Mouse (Mus musculus) common myeloid progenitor, adult 5-6 weeks (primary cell): Measurements from ENCODE around the gene Gm8300. TPM values are rescaled to one million over a fixed set of nuclear protein-coding genes. Genes with fewer than 3 reads are reported as not detected.
"Not testable (repeated sequence)": the region's sequence is repeated elsewhere in the genome, so short reads cannot be mapped to it uniquely, and the experiment has no call there.

Experiments
- ATAC-seq: replicated peaks from 2 replicates; pipeline ENCODE4 v1.8.0; 2016; ENCODE audit warnings: low read depth, mild to moderate bottlenecking, moderate TSS enrichment, inconsistent platforms; ENCODE audit not compliant: poor library complexity, severe bottlenecking
- total RNA-seq: library from RNA; stranded (forward); fragments of 200-1000, 187-1606 nt; gene quantifications from 2 replicates; pipeline ENCODE4 v1.2.3, GENCODE M21; 2017

The Gm8300 gene
- total RNA-seq: not detected in 2 replicates

DNA sequence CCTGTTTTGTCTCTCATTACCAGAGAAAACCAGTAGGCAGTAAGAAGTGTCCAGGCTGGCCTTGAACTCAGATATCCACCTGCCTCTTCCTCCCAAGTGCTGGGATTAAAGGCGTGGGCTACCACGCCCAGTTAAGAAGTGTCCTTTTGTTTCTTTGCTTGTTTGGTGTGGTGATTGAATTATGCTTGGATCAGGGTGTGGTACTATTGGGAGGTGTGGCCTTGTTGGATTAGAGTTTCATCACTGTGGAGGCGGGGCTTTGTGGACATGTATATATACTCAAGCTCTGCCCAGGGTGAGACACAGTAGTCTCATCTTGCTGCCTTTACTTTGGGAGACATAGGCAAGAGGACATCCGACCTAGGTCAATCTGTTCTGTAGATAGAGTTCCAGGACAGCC, at the start of gene Gm8300:
TSS of gene Gm8300 (plus strand) at position 301 of the 400 bp plus-strand sequence.
- ATAC-seq: not testable (repeated sequence)

DNA sequence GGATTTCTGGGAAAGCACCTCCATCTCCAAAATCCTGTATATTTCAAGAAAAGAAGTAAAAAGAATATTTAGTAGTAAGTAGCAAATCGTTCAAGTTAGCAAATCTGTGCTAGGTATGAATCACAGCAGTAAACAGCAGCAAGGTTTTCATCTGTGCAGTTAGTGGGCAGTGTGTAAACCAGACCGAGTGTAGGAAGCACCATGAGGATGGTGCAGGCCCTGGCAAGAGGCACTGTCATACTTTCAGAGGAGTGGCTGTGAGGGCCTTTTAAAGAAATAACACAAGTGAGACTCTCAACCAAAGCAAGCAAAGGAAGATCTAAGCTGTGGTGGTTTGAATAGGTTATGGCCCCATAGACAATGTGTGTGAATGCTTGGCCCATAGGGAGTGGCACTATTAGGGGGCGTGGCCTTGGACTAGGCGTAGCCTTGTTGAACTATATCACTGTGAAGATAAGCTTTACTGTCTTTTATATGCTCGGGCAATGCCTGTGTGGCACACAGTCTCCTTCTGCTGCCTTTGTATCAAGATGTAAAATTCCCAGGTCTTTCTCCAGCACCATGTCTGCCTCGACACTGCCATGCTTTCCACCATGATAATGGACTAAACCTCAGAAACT, 49.3 kb upstream of the Gm8300 start:
- no peak; the same call in 1 of the 2 replicates for ATAC-seq

DNA sequence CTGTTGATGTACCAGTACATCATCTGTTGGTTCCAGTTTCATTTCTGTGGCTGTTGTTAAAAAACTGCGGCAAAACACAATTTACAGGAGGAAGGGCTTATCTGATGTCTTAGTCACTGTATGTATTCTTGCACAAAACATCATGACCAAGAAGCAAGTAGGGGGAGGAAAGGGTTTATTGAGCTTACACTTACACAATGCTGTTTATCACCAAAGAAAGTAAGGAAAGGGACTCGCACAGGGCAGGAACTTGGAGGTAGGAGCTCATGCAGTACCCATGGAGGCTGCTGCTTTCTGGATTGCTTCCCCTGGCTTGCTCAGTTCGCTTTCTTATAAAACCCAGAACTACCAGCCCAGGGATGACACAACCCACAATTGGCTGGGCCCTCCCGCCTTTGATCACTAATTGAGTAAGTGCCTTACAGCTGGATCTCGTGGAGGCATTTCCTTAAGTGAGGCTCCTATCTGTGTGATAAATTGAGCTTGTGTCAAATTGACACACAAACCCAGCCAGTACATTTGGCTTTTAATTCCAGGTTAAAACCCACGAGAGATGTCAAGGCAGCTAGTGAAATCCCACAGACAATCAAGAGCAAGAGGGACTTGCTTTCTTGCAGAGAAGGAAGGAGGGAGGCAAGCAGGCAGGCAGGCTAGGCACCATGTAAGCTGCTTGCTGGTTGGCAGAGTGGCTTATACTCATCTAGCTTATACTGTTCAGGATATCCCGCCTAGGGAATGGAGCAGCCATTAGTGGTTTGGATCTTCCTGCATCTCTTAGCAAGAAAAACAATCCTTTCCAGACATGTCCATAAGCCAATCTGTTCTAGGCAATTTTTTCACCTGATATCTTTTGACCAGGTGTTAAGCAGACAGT, 43.6 kb upstream of the Gm8300 start:
- peak; percentile 37; the same call in 1 of the 2 replicates for ATAC-seq

DNA sequence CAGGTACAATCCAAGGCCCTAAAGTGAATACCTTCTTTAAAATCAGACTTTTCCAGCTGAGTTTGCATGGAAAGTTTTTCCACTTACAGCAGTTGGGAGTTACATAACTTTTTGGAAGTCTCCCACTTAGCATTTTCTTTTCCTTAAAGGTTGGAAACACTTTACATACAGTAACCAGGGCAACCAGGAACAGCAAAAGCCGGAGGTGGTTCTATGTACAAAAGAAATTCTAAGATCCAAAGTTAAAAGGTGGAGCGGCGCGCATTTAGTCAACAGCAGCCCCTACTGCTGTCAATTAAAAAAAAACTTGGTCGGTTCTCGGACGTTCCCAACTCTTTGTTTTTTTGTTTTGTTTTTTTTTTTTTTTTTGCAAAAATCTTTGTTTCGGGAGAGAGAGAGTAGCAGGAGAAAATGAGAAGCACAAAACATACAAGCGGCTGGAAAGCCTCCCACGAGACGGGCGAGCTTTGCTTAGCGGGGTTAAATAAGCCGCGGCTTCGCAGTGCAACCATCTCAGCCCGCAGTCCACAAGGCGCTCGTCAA, 42.6 kb upstream of the Gm8300 start:
- ATAC-seq: no peak

DNA sequence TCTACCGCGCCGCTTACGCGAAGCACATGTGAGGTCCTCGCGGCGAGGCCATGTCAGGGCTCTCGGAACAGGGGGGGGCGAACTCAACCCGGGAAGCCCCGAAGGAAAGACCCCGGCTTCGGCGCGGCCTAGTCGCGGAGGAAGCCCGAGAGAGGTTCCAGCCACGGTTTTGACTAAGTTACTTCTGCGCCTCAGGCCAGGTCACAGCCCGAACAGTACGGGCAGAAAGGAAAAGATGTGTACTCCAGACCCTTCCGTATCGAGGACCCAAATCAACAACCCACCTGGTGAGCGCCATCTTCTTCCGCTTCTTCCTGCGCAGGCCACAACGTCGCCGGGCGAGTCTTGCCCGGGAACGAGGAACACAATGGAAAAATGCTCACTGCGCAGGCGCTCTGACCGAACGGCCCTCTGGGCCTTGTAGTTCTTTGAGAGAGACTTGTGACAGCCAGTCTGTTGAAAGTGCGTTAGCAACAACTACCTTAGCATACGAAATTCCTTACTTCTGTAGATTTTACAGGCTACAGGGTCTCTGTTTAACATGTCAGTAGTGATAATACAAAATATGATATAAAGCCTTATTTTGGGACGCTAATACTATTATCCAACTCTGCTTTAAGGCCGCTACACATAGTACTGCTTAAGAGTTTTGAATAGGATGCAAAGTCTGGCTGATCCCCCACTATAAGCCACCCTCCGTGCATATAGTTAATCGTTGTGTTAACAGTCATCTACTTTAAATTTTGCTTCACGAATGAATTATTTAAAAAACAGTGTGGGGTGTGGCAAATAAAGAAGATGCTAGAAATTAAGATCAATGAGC, 41.9 kb upstream of the Gm8300 start, which contains the start of gene Snw1:
TSS of gene Snw1 (minus strand) at position 311 of the 823 bp plus-strand sequence.
- ATAC-seq: peak; percentile 93

DNA sequence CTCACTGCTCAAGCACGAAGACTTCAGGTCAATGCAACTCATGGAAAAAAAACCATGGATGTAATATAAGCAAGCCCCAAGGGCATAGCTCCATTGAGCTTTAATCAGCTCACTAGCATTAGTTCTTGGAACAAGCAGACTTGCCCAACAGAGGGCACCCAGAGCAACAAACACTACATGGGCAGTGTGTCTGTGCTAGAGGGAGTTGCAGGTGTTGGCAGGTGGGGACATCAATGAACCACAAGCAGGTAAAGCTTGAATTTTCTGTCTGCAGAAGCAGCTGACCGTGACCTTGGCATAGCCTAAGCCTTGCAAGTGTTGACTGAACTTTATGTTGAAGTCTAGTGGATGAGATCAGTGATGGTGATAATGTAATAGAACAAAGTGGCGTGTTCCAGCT, 39.4 kb upstream of the Gm8300 start:
- no peak for ATAC-seq

DNA sequence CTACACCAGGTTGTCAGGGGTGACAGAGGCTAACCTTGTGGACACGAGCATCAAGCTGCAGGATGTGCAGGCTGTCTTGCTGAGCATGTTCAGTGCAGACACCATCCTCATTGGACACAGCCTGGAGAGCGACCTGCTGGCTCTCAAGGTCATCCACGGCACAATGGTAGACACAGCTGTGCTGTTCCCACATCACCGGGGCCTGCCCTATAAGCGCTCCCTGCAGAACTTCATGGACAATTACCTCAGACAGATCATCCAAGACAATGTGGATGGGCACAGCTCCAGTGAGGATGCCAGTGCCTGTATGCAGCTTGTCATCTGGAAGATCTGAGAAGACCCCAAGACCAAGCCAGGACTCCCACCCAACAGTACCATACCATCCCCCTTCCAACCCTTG, 31.6 kb upstream of the Gm8300 start:
- not testable (repeated sequence) for ATAC-seq

DNA sequence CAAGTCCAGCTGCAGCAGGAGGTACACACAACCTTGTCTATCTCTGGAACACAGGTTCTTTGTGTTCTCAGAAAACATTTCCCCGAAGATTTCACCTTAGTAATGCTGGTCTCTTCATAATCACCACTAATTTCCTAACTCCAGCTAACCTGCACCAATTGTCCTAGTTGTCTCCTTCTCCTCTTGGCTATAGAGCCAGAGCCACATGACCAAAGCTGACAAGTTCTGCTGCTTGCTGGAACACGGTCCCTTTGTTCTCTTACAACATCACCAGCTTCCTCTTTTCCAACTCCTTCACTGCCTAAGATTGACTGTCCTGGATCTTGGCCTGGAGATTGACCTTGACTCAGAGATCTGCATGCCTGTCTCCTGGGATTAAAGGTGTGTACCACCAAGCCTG, 25.4 kb upstream of the Gm8300 start:
- ATAC-seq: 0 out of 2 replicates have a peak, but pooled peaks have one; percentile 36

DNA sequence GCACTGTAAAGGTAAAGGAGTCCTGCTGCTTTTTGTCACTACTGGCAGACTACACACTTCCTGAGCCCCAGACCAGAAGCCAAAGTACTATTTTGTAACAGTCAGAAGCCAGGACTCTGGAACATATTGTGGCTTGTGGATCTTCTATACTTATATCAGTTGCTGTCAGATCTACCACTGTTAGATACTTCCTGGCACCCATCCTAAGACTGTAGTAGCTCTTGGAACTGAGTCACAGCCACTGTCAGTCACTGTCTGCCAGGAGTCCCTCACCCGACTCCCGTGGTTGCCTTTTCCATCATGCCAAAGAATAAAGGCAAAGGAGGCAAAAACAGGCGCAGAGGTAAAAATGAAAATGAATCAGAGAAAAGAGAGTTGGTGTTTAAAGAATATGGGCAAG, 19.7 kb upstream of the Gm8300 start, which contains the start of gene Gm5788:
TSS of gene Gm5788 (plus strand) at position 301 of the 400 bp plus-strand sequence.
- not testable (repeated sequence) for ATAC-seq

DNA sequence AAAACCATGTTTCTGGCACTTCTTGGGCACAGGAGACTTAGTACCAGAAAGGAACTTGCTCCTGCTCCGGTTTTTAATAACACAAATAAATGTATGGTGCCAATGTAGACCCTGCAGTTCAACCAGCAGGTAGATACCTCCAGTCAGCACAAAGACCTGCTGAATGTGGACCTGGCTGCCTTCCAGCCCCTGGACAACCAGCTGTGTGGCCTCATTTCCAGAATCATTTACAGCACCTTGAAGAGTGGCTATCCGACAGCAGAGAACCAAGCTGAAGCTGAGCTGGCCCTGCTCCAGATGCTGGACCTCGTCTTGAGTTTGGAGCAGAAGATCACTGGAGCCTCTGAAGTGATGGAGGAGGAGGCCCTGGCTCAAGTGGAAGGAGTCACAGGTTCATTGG, 5.5 kb downstream of the Gm8300 start:
- not testable (repeated sequence) for ATAC-seq

DNA sequence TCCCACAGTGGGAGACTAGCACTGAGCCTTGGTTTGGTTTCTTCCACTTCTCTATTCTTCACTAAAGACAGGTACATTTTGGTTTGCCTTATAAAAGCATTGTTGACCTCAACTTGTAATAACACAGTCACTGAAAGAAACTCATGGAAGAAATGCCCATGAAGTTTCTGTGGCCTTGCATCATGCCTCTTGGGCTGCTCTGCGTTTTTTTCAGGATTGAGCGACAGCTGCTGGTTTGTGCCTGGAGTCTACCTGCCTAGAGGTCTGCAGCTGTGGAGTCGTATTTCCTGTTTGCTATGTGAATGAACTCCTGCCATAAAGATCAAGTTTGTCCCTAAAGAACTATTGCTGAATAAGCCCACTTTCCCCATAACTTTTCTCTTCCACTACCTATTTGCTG, 29.8 kb downstream of the Gm8300 start:
- ATAC-seq: no peak

DNA sequence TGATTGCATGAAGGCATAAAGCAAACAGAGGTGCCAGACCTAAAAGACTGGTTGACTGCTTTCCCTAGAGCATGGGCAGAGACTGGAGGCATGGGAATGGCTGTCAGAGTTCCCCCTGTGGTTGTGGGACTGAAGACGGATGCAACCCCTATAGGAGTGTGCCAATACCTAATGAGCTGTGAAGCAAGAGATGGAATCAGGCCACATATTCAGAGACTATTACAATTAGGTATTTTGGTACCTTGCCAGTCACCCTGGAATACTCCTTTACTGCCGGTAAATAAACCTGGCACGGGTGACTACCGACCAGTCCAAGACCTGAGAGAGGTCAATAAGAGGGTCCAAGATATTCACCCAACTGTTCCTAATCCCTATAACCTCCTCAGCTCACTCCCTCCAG, 36.5 kb downstream of the Gm8300 start:
- not testable (repeated sequence) for ATAC-seq

Other genes starting within 250 kb of the Gm8300 start
- 19.3 and 23.7 TPM in 2 replicates for gene Vipas39, start 248.1 kb upstream of the Gm8300 start, total RNA-seq
- 253 and 275 TPM in 2 replicates for gene Ahsa1, start 247.8 kb upstream of the Gm8300 start, total RNA-seq
- not detected in 2 replicates for gene Ism2, start 214.6 kb upstream of the Gm8300 start, total RNA-seq
- 70.8 and 79.8 TPM in 2 replicates for gene Sptlc2, start 126.0 kb upstream of the Gm8300 start, total RNA-seq
- gene Slirp, start 70.4 kb upstream of the Gm8300 start, total RNA-seq: 100.0 and 104 TPM in 2 replicates
- 48.6 and 72.2 TPM in 2 replicates for gene Alkbh1, start 70.3 kb upstream of the Gm8300 start, total RNA-seq
- gene Snw1, start 42.0 kb upstream of the Gm8300 start, total RNA-seq: 178 and 187 TPM in 2 replicates
- gene Gm5788, start 19.6 kb upstream of the Gm8300 start, total RNA-seq: not detected in 2 replicates
- not detected in 2 replicates for gene Oog1, start 88.4 kb downstream of the Gm8300 start, total RNA-seq
- not detected in 2 replicates for gene Gm4027, start 104.6 kb downstream of the Gm8300 start, total RNA-seq
- gene Gm16381, start 130.3 kb downstream of the Gm8300 start, total RNA-seq: not detected in 2 replicates